Mouse (Mus musculus): Measurements from ENCODE around the gene Wee2. TPM values are rescaled to one million over a fixed set of nuclear protein-coding genes. Genes with fewer than 3 reads are reported as not detected.

The Wee2 gene
- total RNA-seq (2022) = under 1 TPM in 1 of 4 experiments, not detected in 3; 0.17 TPM

- no peak for DNase-seq (ENCODE audit: low spot score in 2 of 2)
Measured at GRCm38 (mm10) chr6:40438936-40439335, at the start of gene Wee2. Gene Wee2, plus strand, starts transcription at chr6:40439088.

DNA sequence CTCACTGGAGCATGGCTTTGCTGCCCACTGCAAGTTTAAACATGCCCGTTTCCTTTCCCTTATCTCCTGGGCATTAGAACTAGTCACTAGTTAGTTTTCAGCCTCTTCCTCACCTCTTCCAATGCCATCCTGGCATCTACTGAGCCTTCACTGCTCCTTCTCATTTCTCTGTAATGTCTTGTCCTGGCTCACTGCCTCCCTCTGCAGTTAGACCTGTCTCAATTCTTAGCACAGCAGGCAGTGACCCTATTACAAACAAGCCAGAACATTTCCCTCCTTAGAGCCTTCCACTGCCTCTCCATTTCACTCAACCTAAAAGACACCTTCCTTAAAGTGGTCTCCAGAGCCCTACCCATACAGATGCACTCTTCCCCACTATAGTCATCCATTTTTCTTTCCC lies 47.9 kb upstream of the Wee2 start:
- DNase-seq (ENCODE audit: low spot score in 2 of 2) = no peak

DNA sequence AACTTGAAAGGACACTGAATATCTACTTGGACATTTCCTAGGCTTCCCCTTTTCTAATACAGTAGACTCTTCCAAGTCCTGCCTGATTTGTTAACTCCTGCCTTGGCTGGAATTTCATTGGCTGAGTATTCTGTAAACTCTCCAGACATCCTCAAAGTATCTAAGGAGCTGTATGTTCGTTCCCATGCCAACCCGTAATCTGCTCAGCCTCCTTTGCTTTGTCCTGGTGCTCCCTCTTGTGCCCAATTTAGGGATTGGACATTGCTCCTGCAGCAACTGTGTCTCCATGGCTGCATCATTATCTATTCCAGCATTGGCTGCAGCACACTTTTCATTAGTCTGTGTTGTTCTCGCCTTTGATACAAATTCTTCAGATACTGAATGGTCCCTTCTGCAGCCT lies 45.7 kb upstream of the Wee2 start:
- DNase-seq (ENCODE audit: low spot score in 2 of 2) = peak; percentile 73 to 88

- no peak for DNase-seq (ENCODE audit: low spot score in 2 of 2)
Measured at GRCm38 (mm10) chr6:40402031-40402430, 36.9 kb upstream of the Wee2 start.

- peak in 1 of 2 experiments; percentile 37 for DNase-seq (ENCODE audit: low spot score in 2 of 2)
Measured at GRCm38 (mm10) chr6:40403640-40404285, 35.1 kb upstream of the Wee2 start.

GRCm38 (mm10) chr6:40411085-40411484 lies 27.8 kb upstream of the Wee2 start:
- no peak for DNase-seq (ENCODE audit: low spot score in 2 of 2)

DNA sequence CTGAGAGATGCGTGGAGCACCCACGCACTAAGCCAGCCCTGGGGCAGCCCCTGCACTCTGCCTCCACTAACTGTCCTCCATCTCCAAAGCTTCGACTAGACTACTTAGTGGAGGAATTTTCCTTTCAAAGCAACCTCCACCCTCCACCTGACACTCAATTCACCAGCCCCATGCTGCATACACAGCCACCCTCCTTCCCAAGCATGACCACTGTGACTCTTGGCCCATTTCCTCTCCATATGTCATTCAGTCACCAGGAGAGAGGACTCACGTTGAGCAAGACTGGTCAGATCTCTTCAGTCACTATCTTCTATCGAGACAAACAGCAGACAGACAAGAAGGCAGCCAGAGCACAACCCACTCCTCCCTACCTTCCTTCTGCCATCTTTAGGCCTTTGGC lies 25.8 kb upstream of the Wee2 start:
- DNase-seq (ENCODE audit: low spot score in 2 of 2) = no peak

DNA sequence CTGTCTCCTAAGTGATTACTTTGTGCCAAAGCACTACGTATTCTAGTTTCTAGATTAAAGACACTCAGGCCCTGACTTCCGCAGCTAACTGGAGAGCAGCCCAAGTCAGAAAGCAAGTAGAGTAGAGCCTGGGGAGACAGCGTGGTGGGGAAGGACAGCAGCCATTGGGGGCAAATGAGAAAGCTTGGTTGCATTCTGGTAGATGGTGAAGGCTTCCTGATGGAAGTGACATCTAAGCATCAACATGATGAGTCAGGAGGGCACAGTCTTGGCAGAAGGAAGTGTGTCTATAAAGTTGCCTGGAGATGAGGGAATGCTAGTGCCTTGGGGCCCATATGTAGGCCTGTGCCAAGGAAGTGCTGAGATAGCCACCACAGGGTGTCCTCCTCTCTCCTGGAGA lies 25.3 kb upstream of the Wee2 start:
- DNase-seq (ENCODE audit: low spot score in 2 of 2) = no peak

DNA sequence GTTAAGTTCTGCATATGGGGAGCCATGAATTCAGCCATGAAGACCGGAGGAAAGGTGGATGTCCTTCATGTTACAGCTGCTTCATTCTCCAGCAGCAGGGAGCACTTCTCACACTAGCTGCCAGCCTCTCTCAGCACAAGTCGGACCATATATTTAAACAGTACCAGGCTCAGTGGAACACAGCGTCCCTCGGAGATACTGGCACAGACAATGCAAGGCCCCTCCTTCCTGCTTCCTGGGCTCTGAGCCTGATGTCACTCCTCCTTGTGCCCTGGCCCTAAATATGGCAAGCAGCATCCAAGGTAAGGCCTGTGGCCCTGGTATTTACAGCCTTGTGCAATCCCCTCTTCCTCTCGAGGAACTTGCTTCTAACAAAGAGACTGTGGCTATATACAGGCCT lies 23.1 kb upstream of the Wee2 start:
- DNase-seq (ENCODE audit: low spot score in 2 of 2) = no peak

- DNase-seq (ENCODE audit: low spot score in 2 of 2) = no peak
Measured at GRCm38 (mm10) chr6:40418386-40418785, 20.5 kb upstream of the Wee2 start.

DNA sequence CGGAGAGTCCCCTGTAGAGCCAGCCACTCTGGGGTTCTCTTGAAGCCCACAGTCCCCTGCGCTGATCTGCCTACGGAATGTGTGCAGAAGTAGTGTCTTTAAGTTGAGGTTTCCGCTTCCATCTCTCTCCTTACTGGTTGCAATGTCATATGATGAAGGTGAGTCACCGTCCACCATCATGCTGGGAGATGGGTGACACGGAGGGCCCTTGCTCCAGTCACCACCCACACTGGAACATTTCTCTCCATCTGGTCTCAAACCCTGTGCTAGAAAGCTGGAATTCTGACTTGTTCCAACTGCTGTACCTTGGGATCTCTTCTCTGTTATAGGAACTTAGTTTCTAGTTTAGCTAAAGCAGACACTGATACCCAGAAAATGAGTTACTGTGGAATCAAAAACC lies 17.8 kb upstream of the Wee2 start:
- no peak for DNase-seq (ENCODE audit: low spot score in 2 of 2)

- no peak for DNase-seq (ENCODE audit: low spot score in 2 of 2)
Measured at GRCm38 (mm10) chr6:40423013-40423412, 15.9 kb upstream of the Wee2 start.

DNA sequence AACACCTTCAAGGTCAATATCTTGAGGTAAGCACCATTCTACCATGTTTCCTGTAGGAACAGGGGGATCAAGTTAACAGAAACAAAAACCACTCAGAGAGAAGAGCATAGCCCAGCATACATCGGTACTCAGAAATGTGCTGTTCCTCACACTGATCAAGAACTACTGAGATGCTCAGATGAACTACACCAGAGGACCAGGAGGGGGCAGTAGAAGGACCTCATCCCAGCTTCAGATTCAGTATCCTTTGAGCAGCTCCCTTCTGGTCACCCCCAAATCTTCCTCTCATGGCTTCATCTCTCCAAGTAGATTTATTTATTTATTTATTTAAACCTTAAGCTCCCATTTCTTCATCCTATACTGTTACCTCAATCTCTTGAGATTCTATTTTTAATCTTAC lies 15.1 kb upstream of the Wee2 start:
- DNase-seq (ENCODE audit: low spot score in 2 of 2) = no peak

- DNase-seq (ENCODE audit: low spot score in 2 of 2) = no peak
Measured at GRCm38 (mm10) chr6:40427441-40427840, 11.4 kb upstream of the Wee2 start.

DNA sequence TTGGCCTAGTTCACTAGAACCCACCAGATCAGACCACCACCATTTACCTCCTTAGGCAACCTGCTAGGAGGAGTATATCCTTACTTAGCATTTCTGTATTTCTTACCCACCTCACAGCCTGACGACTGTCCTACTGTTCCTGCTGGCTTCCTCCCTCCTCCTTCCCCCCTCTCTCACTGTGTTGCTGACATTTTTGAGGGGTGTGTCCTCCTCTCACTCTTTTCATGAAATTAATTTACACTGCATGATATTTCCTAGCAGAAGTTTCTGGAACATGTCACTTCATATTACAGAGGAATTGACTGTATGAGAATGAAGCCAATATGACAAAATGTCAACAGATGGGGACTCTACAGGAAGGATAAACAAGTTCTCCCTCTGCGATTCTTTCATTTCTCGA lies 10.2 kb upstream of the Wee2 start:
- DNase-seq (ENCODE audit: low spot score in 2 of 2) = no peak

DNA sequence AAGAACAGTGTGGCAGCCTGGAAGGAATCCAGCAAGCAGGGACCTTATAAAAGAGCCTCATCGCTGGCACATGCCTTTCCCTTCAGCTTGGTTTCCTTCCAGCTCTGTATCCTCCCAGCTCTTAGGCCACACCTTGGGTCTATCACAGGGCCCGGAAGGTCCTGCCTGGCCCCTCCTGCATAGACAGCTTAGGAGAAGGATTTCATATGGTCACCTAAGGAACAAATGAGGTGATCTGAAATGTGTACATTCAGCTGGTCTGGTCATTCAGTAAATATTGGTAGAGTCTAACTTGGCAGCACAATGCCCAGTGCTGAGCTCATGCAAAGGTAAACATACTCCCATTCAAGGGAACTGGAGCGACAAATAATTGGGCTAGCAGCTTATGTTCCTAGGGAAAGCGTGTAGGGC lies 9.4 kb upstream of the Wee2 start:
- DNase-seq (ENCODE audit: low spot score in 2 of 2) = peak in 1 of 2 experiments; percentile 6

- DNase-seq (ENCODE audit: low spot score in 2 of 2) = no peak
Measured at GRCm38 (mm10) chr6:40430251-40430650, 8.6 kb upstream of the Wee2 start.

GRCm38 (mm10) chr6:40430878-40431277 lies 8.0 kb upstream of the Wee2 start:
- no peak for DNase-seq (ENCODE audit: low spot score in 2 of 2)

DNA sequence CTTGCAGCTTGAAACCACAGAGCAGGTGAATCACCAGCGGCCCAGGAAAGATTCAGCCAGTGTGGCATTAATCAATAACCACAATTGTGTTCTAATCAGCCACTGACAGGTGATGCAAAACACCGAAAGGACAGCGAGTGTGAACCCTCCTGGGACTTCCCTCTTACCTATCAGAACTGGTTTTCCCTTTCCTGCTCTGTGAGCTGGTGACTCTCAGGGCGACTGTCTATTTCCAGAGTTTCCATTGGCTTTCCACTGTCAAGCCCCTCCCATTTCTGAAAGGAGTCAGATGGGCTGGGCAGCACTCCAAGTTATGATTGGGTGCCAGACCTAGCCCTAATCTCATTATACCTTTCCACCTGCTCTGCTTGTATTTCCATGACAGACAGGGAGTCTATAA lies 7.5 kb upstream of the Wee2 start:
- no peak for DNase-seq (ENCODE audit: low spot score in 2 of 2)

- no peak for DNase-seq (ENCODE audit: low spot score in 2 of 2)
Measured at GRCm38 (mm10) chr6:40431812-40432211, 7.1 kb upstream of the Wee2 start.

- peak in 1 of 2 experiments; percentile 83 for DNase-seq (ENCODE audit: low spot score in 2 of 2)
Measured at GRCm38 (mm10) chr6:40432346-40433275, 6.3 kb upstream of the Wee2 start.

GRCm38 (mm10) chr6:40434697-40435096 lies 4.2 kb upstream of the Wee2 start:
- no peak for DNase-seq (ENCODE audit: low spot score in 2 of 2)

Measured in left cerebral cortex, adult 8-10 months (tissue).